Mouse (Mus musculus) adrenal gland, postnatal 10 days (tissue): ENCODE results near the gene Rab12. TPM values are rescaled to one million over a fixed set of nuclear protein-coding genes. Genes with fewer than 3 reads are reported as not detected.

Source experiments
- DNase-seq: peaks from one replicate; pipeline ENCODE4 v3.0.0; 2021; ENCODE audit warnings: mixed read lengths
- total RNA-seq, 2 experiments: library from RNA; stranded (reverse); gene quantifications; 2 replicates each; pipeline ENCODE4 v1.2.3; 2021

Gene Rab12
- total RNA-seq, 2 experiments from 2014 or later: 90.9 to 113 TPM

GRCm38 (mm10) chr17:66448421-66449405 lies 70.8 kb downstream of the Rab12 start:
- peak; percentile 70 for DNase-seq

GRCm38 (mm10) chr17:66447978-66448377 lies 71.6 kb downstream of the Rab12 start:
- no peak for DNase-seq

- no peak for DNase-seq
These were observed 72.6 kb downstream of the Rab12 start for GRCm38 (mm10) chr17:66447007-66447312.

- no peak for DNase-seq
These were observed 73.1 kb downstream of the Rab12 start for GRCm38 (mm10) chr17:66446196-66447006.

Other genes starting within 250 kb of the Rab12 start
- gene Mtcl1, start 70.0 kb downstream of the Rab12 start, total RNA-seq: 10 to 100 TPM in 1 of 2 experiments, 1 to 10 TPM in 1; 9.3 to 13.2 TPM
- under 1 TPM; 0.09 to 0.15 TPM for gene Themis3, start 74.9 kb upstream of the Rab12 start, total RNA-seq